Mouse (Mus musculus): Measurements from ENCODE around the gene Sat1.

The Sat1 gene

DNA sequence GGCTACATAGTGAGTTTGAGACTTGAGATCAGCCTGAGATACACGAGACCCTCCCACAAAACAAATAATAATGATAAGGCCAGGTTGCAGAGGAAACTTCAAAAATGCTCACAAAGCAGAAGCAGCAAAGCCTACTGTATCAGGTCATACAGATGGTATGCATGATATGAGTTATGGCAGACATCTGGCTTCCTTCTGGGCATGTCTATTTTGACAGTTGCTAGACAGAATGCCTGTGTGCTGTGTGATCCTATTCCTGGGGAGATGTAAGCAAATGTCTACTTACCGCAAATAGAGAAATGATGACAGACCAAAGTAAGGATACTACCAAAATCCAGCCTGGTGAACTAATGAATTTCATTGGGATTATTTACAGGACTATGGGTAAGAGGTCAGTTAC lies 49.9 kb downstream of the Sat1 start:
- DNase-seq (ENCODE audit: extremely low spot score), result no peak

DNA sequence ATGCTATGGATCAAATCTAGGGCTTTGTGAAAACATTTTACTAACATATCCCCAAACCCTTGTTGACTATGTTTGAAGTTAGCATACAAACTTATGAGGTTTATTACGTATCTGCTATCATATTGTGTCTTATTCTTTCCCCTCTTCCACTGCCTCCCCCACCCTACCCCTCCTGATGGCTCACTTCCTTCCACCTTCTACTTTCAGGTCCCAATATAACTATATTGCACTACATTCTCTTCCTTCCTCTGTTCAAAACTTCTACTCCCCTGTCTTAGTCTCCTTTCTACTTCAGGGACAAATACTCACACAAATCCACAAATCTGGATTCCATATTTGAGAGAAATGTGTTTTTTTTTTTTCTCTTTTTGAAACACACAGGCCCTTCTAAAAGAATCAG lies 52.7 kb downstream of the Sat1 start:
- DNase-seq (ENCODE audit: extremely low spot score), result no peak

Data from embryo, embryonic 9.5 days (tissue).